Mouse (Mus musculus): Measurements from ENCODE around the gene Gm17727. TPM values are rescaled to one million over a fixed set of nuclear protein-coding genes. Genes with fewer than 3 reads are reported as not detected.

The Gm17727 gene
- polyA plus RNA-seq (2012; rRNA removed) = not detected in 2 replicates

GRCm38 (mm10) chr9:35778009-35778408 lies at the start of gene Gm17727:
TSS of gene Gm17727 (minus strand) at chr9:35778109.

GRCm38 (mm10) chr9:35790001-35790400 lies 12.1 kb upstream of the Gm17727 start, which contains the start of the genes Gm27235 and D730048I06Rik:
TSS of gene Gm27235 (minus strand) at chr9:35790101.
TSS of gene D730048I06Rik (minus strand) at chr9:35790112.

GRCm38 (mm10) chr9:35740749-35741148 lies 37.2 kb downstream of the Gm17727 start, which contains the start of gene Gm17677:
TSS of gene Gm17677 (plus strand) at chr9:35741049.

Other genes starting within 250 kb of the Gm17727 start
- gene Ddx25, start 219.6 kb downstream of the Gm17727 start, polyA plus RNA-seq (2012; rRNA removed) = 0.03 TPM in 1 of 2 replicates, not detected in the other
- gene Pus3, start 219.5 kb downstream of the Gm17727 start, polyA plus RNA-seq (2012; rRNA removed) = 0.51 and 0.98 TPM in 2 replicates
- 0.08 TPM in 1 of 2 replicates, not detected in the other for gene Pate2, start 207.8 kb downstream of the Gm17727 start, polyA plus RNA-seq (2012; rRNA removed)
- 0.84 and 1.2 TPM in 2 replicates for gene Hyls1, start 207.7 kb downstream of the Gm17727 start, polyA plus RNA-seq (2012; rRNA removed)
- not detected in 2 replicates for gene Pate4, start 166.2 kb downstream of the Gm17727 start, polyA plus RNA-seq (2012; rRNA removed)
- not detected in 2 replicates for gene Pate3, start 129.9 kb downstream of the Gm17727 start, polyA plus RNA-seq (2012; rRNA removed)
- not detected in 2 replicates for gene Pate1, start 90.7 kb downstream of the Gm17727 start, polyA plus RNA-seq (2012; rRNA removed)
- not detected in 2 replicates for gene Gm17677, start 37.1 kb downstream of the Gm17727 start, polyA plus RNA-seq (2012; rRNA removed)
- not detected in 2 replicates for gene Gm27235, start 12.0 kb upstream of the Gm17727 start, polyA plus RNA-seq (2012; rRNA removed)
- not detected in 2 replicates for gene D730048I06Rik, start 12.0 kb upstream of the Gm17727 start, polyA plus RNA-seq (2012; rRNA removed)
- gene 9230110F15Rik, start 66.0 kb upstream of the Gm17727 start, polyA plus RNA-seq (2012; rRNA removed) = not detected in 2 replicates
- not detected in 2 replicates for gene 9230113P08Rik, start 130.3 kb upstream of the Gm17727 start, polyA plus RNA-seq (2012; rRNA removed)

Measured in colon, adult 2 months (tissue).